Mouse (Mus musculus) forebrain, embryonic 16.5 days (tissue): Measurements from ENCODE around the gene Pi4k2a. TPM values are rescaled to one million over a fixed set of nuclear protein-coding genes. Genes with fewer than 3 reads are reported as not detected.
A peak's percentile ranks its signal among the peaks of the same experiment; 100 is the strongest.

ENCODE experiments used
- ATAC-seq: fragments of 200-750 bp; cut with Nextera tagmentation; 2 replicates; pipeline ENCODE4 v1.8.0; 2017; ENCODE audit warnings: mild to moderate bottlenecking, moderate library complexity
- H3K27ac ChIP-seq: fragments of 300-500 bp; sonication (generic); 2 replicates; pipeline ENCODE4 v1.5.1; 2014; ENCODE audit warnings: low read length, control low read depth
- H3K27me3 ChIP-seq: fragments of 300-500 bp; sonication (generic); replicated peaks from 2 replicates; pipeline ENCODE4 v1.6.1; 2014; ENCODE audit warnings: low read length; ENCODE audit not compliant: control insufficient read depth, insufficient read depth
- H3K36me3 ChIP-seq: fragments of 300-500 bp; sonication (generic); 2 replicates; pipeline ENCODE4 v1.6.1; 2014; ENCODE audit not compliant: control insufficient read depth, insufficient read depth
- H3K4me1 ChIP-seq: fragments of 300-500 bp; sonication (generic); replicated peaks from 2 replicates; pipeline ENCODE4 v1.6.1; 2014; ENCODE audit warnings: low read length; ENCODE audit not compliant: control insufficient read depth, insufficient read depth
- H3K4me2 ChIP-seq: fragments of 300-500 bp; sonication (generic); 2 replicates; pipeline ENCODE4 v1.6.1; 2014; ENCODE audit warnings: mild to moderate bottlenecking, low read length, control low read depth
- H3K4me3 ChIP-seq: fragments of 300-500 bp; sonication (generic); replicated peaks from 2 replicates; pipeline ENCODE4 v1.5.1; 2014; ENCODE audit warnings: mild to moderate bottlenecking, low read length, control low read depth
- H3K9ac ChIP-seq: fragments of 300-500 bp; sonication (generic); replicated peaks from 2 replicates; pipeline ENCODE4 v1.6.1; 2014; ENCODE audit warnings: low read depth, low read length, control low read depth
- H3K9me3 ChIP-seq: fragments of 300-500 bp; sonication (generic); 2 replicates; pipeline ENCODE4 v1.6.1; 2016; ENCODE audit warnings: low read length; ENCODE audit not compliant: control insufficient read depth
- WGBS: fragments of 180-500 bp; shearing (Covaris S2); extraction: QIAGEN DNeasy Blood & Tissue Kit; methylation state at CpG from one replicate; pipeline ENCODE4 v1.1.7; 2014; 5-methylcytosine and 5-hydroxymethylcytosine counted together
- polyA plus RNA-seq: library from polyadenylated mRNA; unstranded; fragments of >200 nt; fragmentation: Nextera tagmentation; extraction: Ambion mirVana; gene quantifications from 2 replicates; pipeline ENCODE4 v1.2.1, GENCODE M21; 2015

Pi4k2a gene
- polyA plus RNA-seq, 1 experiment from 2014 or later = 28.8 TPM

GRCm38 (mm10) chr19:42146276-42147010, 56.2 kb downstream of the Pi4k2a start:
- no peak for ATAC-seq
- no peak overlapping the region for H3K27ac ChIP-seq
- H3K4me1 ChIP-seq = peaks cover 10% of the 10 kb centered on the region; the same call in 1 of the 2 replicates

GRCm38 (mm10) chr19:42147170-42147768, 57.0 kb downstream of the Pi4k2a start, which contains the start of gene Marveld1:
Marveld1 (plus strand) TSS chr19:42147400.
- Histone ChIP-seq H3K4me3 (peak within 1 kb of the TSS; percentile 65), H3K9ac (peak within 1 kb of the TSS; percentile 71), H3K9me3 (no peaks in the 10 kb centered on the region), H3K4me1 (peaks cover 10% of the 10 kb centered on the region; the same call in 1 of the 2 replicates), H3K4me2 (peak within 1 kb of the TSS; percentile 65), H3K36me3 (no peaks in the 10 kb centered on the region), H3K27ac (peak within 1 kb of the TSS; percentile 14; the same call in 1 of the 2 replicates), H3K27me3 (peaks cover 11% of the 10 kb centered on the region)
- WGBS = under 1% methylated on average over 29 of the region's 57 CpGs
- ATAC-seq = peak; percentile 45

More at GRCm38 (mm10) chr19:42146276-42147010, 56.2 kb downstream of the Pi4k2a start:
- H3K27me3 ChIP-seq = peaks cover 11% of the 10 kb centered on the region
- no peak overlapping the region for H3K9ac ChIP-seq
- no peaks in the 10 kb centered on the region for H3K36me3 ChIP-seq
- H3K4me3 ChIP-seq = no peak overlapping the region
- no peak overlapping the region for H3K4me2 ChIP-seq
- no peaks in the 10 kb centered on the region for H3K9me3 ChIP-seq
- 91% methylated on average over 9 of the region's 9 CpGs for WGBS

GRCm38 (mm10) chr19:42147769-42148568, 57.7 kb downstream of the Pi4k2a start:
- H3K9me3 ChIP-seq = no peaks in the 10 kb centered on the region
- no peak overlapping the region; the same call in 1 of the 2 replicates for H3K27ac ChIP-seq
- ATAC-seq = peak; percentile 52
- peak overlapping the region; percentile 71 for H3K9ac ChIP-seq
- WGBS = under 1% methylated on average over 62 of the region's 63 CpGs
- H3K36me3 ChIP-seq = no peaks in the 10 kb centered on the region
- peaks cover 11% of the 10 kb centered on the region for H3K27me3 ChIP-seq
- peak overlapping the region; percentile 65 for H3K4me2 ChIP-seq
- peak overlapping the region; percentile 65 for H3K4me3 ChIP-seq
- peaks cover 10% of the 10 kb centered on the region; the same call in 1 of the 2 replicates for H3K4me1 ChIP-seq

- H3K27me3 ChIP-seq = peaks cover 11% of the 10 kb centered on the region
- no peaks in the 10 kb centered on the region for H3K9me3 ChIP-seq
- peak; percentile 9; the same call in 1 of the 2 replicates for ATAC-seq
Observed at GRCm38 (mm10) chr19:42148569-42148860, 58.2 kb downstream of the Pi4k2a start.

GRCm38 (mm10) chr19:42151990-42152389, 61.7 kb downstream of the Pi4k2a start:
- Histone ChIP-seq H3K27ac (no peak overlapping the region), H3K4me3 (no peak overlapping the region), H3K9me3 (no peaks in the 10 kb centered on the region), H3K4me2 (no peak overlapping the region), H3K27me3 (peaks cover 11% of the 10 kb centered on the region), H3K4me1 (peaks cover 9% of the 10 kb centered on the region; the same call in 1 of the 2 replicates), H3K9ac (no peak overlapping the region), H3K36me3 (no peaks in the 10 kb centered on the region)
- 5% methylated on average over 6 of the region's 6 CpGs for WGBS
- peak; percentile 49; the same call in 1 of the 2 replicates for ATAC-seq

More at GRCm38 (mm10) chr19:42148569-42148860, 58.2 kb downstream of the Pi4k2a start:
- Histone ChIP-seq H3K9ac (peak overlapping the region; percentile 71), H3K4me1 (peaks cover 10% of the 10 kb centered on the region; the same call in 1 of the 2 replicates), H3K27ac (no peak overlapping the region), H3K36me3 (no peaks in the 10 kb centered on the region), H3K4me3 (peak overlapping the region; percentile 65), H3K4me2 (peak overlapping the region; percentile 65)
- WGBS = 31% methylated on average over 7 of the region's 7 CpGs

GRCm38 (mm10) chr19:42157493-42158237, 67.4 kb downstream of the Pi4k2a start:
- Histone ChIP-seq H3K4me2 (no peak overlapping the region), H3K9ac (no peak overlapping the region), H3K27ac (no peak overlapping the region), H3K4me1 (no peaks in the 10 kb centered on the region), H3K27me3 (0 out of 2 replicates have a peak, but pooled peaks cover 2% of the 10 kb centered on the region), H3K36me3 (no peaks in the 10 kb centered on the region), H3K4me3 (no peak overlapping the region), H3K9me3 (no peaks in the 10 kb centered on the region)
- WGBS = 72% methylated on average over 11 of the region's 12 CpGs
- no peak for ATAC-seq

- no peak overlapping the region for H3K4me2 ChIP-seq
- H3K4me1 ChIP-seq = no peaks in the 10 kb centered on the region
- H3K9me3 ChIP-seq = no peaks in the 10 kb centered on the region
- H3K9ac ChIP-seq = no peak overlapping the region
- H3K4me3 ChIP-seq = no peak overlapping the region
- no peaks in the 10 kb centered on the region for H3K36me3 ChIP-seq
- H3K27ac ChIP-seq = no peak overlapping the region
- 73% methylated on average over 13 of the region's 13 CpGs for WGBS
- H3K27me3 ChIP-seq = 0 out of 2 replicates have a peak, but pooled peaks cover 2% of the 10 kb centered on the region
- no peak for ATAC-seq
Observed at GRCm38 (mm10) chr19:42158246-42159017, 68.2 kb downstream of the Pi4k2a start.

GRCm38 (mm10) chr19:42163764-42164163, 73.5 kb downstream of the Pi4k2a start, which contains the start of gene Zfyve27:
Zfyve27 (plus strand) TSS chr19:42163951.
- WGBS = 75% methylated on average over 5 of the region's 5 CpGs
- ATAC-seq = no peak

More at GRCm38 (mm10) chr19:42163764-42164163, 73.5 kb downstream of the Pi4k2a start, which contains the start of gene Zfyve27:
- H3K9me3 ChIP-seq = no peaks in the 10 kb centered on the region
- H3K27me3 ChIP-seq = 0 out of 2 replicates have a peak, but pooled peaks cover 5% of the 10 kb centered on the region
- peak within 1 kb of the TSS; percentile 7; the same call in 1 of the 2 replicates for H3K4me2 ChIP-seq
- H3K4me3 ChIP-seq = no peak within 1 kb of the TSS
- no peak within 1 kb of the TSS for H3K27ac ChIP-seq
- peaks cover 13% of the 10 kb centered on the region for H3K4me1 ChIP-seq
- H3K36me3 ChIP-seq = no peaks in the 10 kb centered on the region
- no peak within 1 kb of the TSS for H3K9ac ChIP-seq
